Mouse (Mus musculus): Measurements from ENCODE around the gene Olfr164. TPM values are rescaled to one million over a fixed set of nuclear protein-coding genes. Genes with fewer than 3 reads are reported as not detected.

The Olfr164 gene
- total RNA-seq (2023) = not detected

DNA sequence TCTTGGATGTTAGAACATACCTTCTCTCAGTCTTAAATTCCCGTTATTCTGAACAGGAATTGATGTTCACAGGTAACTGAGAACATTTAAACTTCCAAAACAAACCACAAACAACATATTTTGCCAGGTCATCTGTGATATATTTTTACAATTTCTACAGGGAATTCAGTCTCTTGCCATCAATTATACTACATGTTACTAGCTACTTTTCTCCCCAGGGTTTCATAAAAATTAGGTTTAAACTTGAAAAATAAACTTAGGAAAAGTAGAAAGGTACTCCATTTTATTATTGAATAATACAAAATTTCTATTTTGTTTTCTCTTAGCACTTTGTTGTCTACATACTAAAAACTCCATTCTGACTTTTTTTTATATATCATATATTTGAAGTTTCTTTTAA, at the start of gene Olfr164:
Olfr164 (minus strand) TSS at position 101 of the 400 bp plus-strand sequence.

Other genes starting within 250 kb of the Olfr164 start
- not detected for gene Olfr165, start 109.1 kb upstream of the Olfr164 start, total RNA-seq (2023)
- not detected for gene Olfr166, start 169.6 kb upstream of the Olfr164 start, total RNA-seq (2023)
- gene Olfr167, start 208.2 kb upstream of the Olfr164 start, total RNA-seq (2023) = not detected
- not detected for gene Olfr168, start 221.5 kb upstream of the Olfr164 start, total RNA-seq (2023)

Data from CD4-positive naive resting alpha-beta T cell, adult 57 days (primary cell).